Mouse (Mus musculus): ENCODE data around the gene Fbxl3. TPM values are rescaled to one million over a fixed set of nuclear protein-coding genes. Genes with fewer than 3 reads are reported as not detected.
A peak's percentile ranks its signal among the peaks of the same experiment; 100 is the strongest.

Fbxl3 gene
- polyA plus RNA-seq, 1 experiment from 2014 or later, result 31.6 TPM

DNA sequence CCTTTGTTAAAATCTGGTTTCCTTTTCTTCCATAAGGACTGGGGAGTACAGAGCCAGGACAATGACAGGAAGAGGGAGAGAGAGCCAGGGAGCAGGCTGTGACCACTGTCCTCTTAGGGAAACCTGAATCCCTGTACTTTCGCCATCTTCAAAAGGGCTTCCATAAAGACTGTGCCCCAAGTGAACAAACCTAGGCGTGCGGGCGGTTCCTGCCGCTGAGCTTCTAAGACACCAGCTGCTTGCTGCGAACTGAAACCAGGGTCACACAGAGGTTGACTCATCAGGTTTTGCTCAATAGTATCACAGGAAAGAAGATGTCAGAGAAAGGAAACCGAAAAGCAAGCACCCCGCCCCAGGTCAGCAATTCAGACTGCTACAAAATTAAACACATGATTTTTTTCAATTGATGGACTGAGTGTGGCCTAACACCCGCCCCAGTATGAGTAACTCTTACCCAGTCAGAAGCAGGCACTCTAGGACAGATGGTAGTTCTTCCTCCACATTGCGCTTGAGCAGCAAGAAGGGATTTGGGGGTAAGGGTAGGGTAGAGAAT is 66.0 kb downstream of the Fbxl3 start:
- Histone ChIP-seq H3K4me2 (replicated peaks; ENCODE audit: low read depth, low read length) (0 out of 2 replicates have a peak overlapping the region, but pooled peaks have one; percentile 11), H3K36me3 (ENCODE audit: insufficient read depth, low read length) (no peaks in the 10 kb centered on the region), H3K4me1 (ENCODE audit: insufficient read depth, low read depth, low read length) (no peaks in the 10 kb centered on the region), H3K27ac (ENCODE audit: low read length) (peak overlapping the region; percentile 69), H3K9ac (replicated peaks; ENCODE audit: low read depth) (no peak overlapping the region), H3K9me3 (ENCODE audit: low read length) (no peaks in the 10 kb centered on the region), H3K4me3 (ENCODE audit: low read depth, low read length) (no peak overlapping the region), H3K27me3 (replicated peaks; ENCODE audit: insufficient read depth, low read length) (no peaks in the 10 kb centered on the region)
- DNase-seq (ENCODE audit: low spot score) (peak; percentile 74), ATAC-seq (peak; percentile 87)
- no peak for TF ChIP-seq CTCF (IDR thresholded peaks at IDR 0.05)
- peak; percentile 13; the same call in 1 of the 2 replicates for TF ChIP-seq EP300 (IDR thresholded peaks at IDR 0.05)
- 42% methylated on average over 10 of the region's 10 CpGs for WGBS

Other genes with a start within 250 kb of the Fbxl3 start
- 8.2 and 9.7 TPM in 2 replicates for gene Kctd12, start 116.9 kb downstream of the Fbxl3 start, polyA plus RNA-seq (2015; fragmentation: Nextera tagmentation; extraction: Ambion mirVana)
- 0.11 and 0.43 TPM in 2 replicates for gene Acod1, start 52.6 kb downstream of the Fbxl3 start, polyA plus RNA-seq (2015; fragmentation: Nextera tagmentation; extraction: Ambion mirVana)
- gene Cln5, start 29.4 kb downstream of the Fbxl3 start, polyA plus RNA-seq (2015; fragmentation: Nextera tagmentation; extraction: Ambion mirVana), result 37.7 and 41.9 TPM in 2 replicates
- gene Mycbp2, start 247.2 kb upstream of the Fbxl3 start, polyA plus RNA-seq (2015; fragmentation: Nextera tagmentation; extraction: Ambion mirVana), result 18.3 and 19.1 TPM in 2 replicates

Data from lung, postnatal 0 days (tissue).